Mouse (Mus musculus) left cerebral cortex, postnatal 36 days (tissue): ENCODE results near the gene Fam117b. TPM values are rescaled to one million over a fixed set of nuclear protein-coding genes. Genes with fewer than 3 reads are reported as not detected.

Source experiments
- DNase-seq, 2 experiments: peaks; one replicate each; pipeline ENCODE4 v3.0.0; 2021 to 2022; ENCODE audit warnings: low spot score in 2 of 2, mixed read lengths in 1 of 2
- intact Hi-C: fragments of 180-260 bp; cut with DNase I; formaldehyde crosslinking; loops from one replicate; pipeline ENCODE4 v1.15.1; 2025
- total RNA-seq, 2 experiments: library from RNA; stranded (reverse); gene quantifications; 2 replicates each; pipeline ENCODE4 v1.2.3; 2021

Gene Fam117b
- total RNA-seq, 2 experiments from 2014 or later = 53.4 to 53.5 TPM

GRCm38 (mm10) chr1:59907700-59908099 is 5.1 kb upstream of the Fam117b start:
- intact Hi-C loops = no loop called here
- DNase-seq = no peak

- no peak for DNase-seq
- intact Hi-C loops = no loop called here
These were observed 1.9 kb upstream of the Fam117b start for GRCm38 (mm10) chr1:59910941-59911340.

GRCm38 (mm10) chr1:59913195-59913868 is 526 bp downstream of the Fam117b start:
- peak; percentile 69 to 80 for DNase-seq
- intact Hi-C loops = no loop called here

GRCm38 (mm10) chr1:59913869-59914225 is 1.0 kb downstream of the Fam117b start:
- DNase-seq = no peak
- intact Hi-C loops = no loop called here

- intact Hi-C loops = loop anchor here (5.0 kb wide), 1 partner anchor 53 kb away; no protein-coding TSS in a partner anchor
- no peak for DNase-seq
These were observed 2.0 kb downstream of the Fam117b start for GRCm38 (mm10) chr1:59914799-59915198.

GRCm38 (mm10) chr1:59915843-59916610 is 3.2 kb downstream of the Fam117b start:
- intact Hi-C loops = loop anchor here (5.0 kb wide), 1 partner anchor 51 kb away; no protein-coding TSS in a partner anchor
- no peak for DNase-seq

GRCm38 (mm10) chr1:59917401-59917800 is 4.6 kb downstream of the Fam117b start:
- intact Hi-C loops = loop anchor here (5.0 kb wide), 1 partner anchor 50 kb away; no protein-coding TSS in a partner anchor
- DNase-seq = no peak

- no peak for DNase-seq
- intact Hi-C loops = loop anchor here (5.0 kb wide), 1 partner anchor 49 kb away; no protein-coding TSS in a partner anchor
These were observed 5.3 kb downstream of the Fam117b start for GRCm38 (mm10) chr1:59918075-59918474.

- intact Hi-C loops = no loop called here
- DNase-seq = no peak
These were observed 10.4 kb downstream of the Fam117b start for GRCm38 (mm10) chr1:59923201-59923600.

GRCm38 (mm10) chr1:59923673-59924072 is 10.9 kb downstream of the Fam117b start:
- intact Hi-C loops = no loop called here
- DNase-seq = no peak

GRCm38 (mm10) chr1:59924411-59924810 is 11.6 kb downstream of the Fam117b start:
- DNase-seq = no peak
- intact Hi-C loops = no loop called here

- no peak for DNase-seq
These were observed 13.3 kb downstream of the Fam117b start for GRCm38 (mm10) chr1:59926021-59926672.

GRCm38 (mm10) chr1:59927131-59927680 is 14.4 kb downstream of the Fam117b start:
- intact Hi-C loops = no loop called here
- DNase-seq = no peak

More at GRCm38 (mm10) chr1:59926021-59926672, 13.3 kb downstream of the Fam117b start:
- intact Hi-C loops = no loop called here

GRCm38 (mm10) chr1:59930926-59931325 is 18.1 kb downstream of the Fam117b start:
- intact Hi-C loops = no loop called here
- DNase-seq = no peak

- intact Hi-C loops = no loop called here
- no peak for DNase-seq
These were observed 20.2 kb downstream of the Fam117b start for GRCm38 (mm10) chr1:59932991-59933390.

- intact Hi-C loops = no loop called here
- DNase-seq = no peak
These were observed 28.3 kb downstream of the Fam117b start for GRCm38 (mm10) chr1:59941063-59941462.

- intact Hi-C loops = no loop called here
- DNase-seq = no peak
These were observed 29.4 kb downstream of the Fam117b start for GRCm38 (mm10) chr1:59942057-59942790.

GRCm38 (mm10) chr1:59943825-59944224 is 31.0 kb downstream of the Fam117b start:
- DNase-seq = no peak
- intact Hi-C loops = no loop called here

- intact Hi-C loops = no loop called here
- DNase-seq = no peak
These were observed 33.2 kb downstream of the Fam117b start for GRCm38 (mm10) chr1:59945969-59946368.
